Mouse (Mus musculus): ENCODE results near the gene Hmx2. TPM values are rescaled to one million over a fixed set of nuclear protein-coding genes. Genes with fewer than 3 reads are reported as not detected.

Gene Hmx2
- total and polyA plus RNA-seq, 2 experiments from 2014 or later, result 0.56 to 0.99 TPM

DNA sequence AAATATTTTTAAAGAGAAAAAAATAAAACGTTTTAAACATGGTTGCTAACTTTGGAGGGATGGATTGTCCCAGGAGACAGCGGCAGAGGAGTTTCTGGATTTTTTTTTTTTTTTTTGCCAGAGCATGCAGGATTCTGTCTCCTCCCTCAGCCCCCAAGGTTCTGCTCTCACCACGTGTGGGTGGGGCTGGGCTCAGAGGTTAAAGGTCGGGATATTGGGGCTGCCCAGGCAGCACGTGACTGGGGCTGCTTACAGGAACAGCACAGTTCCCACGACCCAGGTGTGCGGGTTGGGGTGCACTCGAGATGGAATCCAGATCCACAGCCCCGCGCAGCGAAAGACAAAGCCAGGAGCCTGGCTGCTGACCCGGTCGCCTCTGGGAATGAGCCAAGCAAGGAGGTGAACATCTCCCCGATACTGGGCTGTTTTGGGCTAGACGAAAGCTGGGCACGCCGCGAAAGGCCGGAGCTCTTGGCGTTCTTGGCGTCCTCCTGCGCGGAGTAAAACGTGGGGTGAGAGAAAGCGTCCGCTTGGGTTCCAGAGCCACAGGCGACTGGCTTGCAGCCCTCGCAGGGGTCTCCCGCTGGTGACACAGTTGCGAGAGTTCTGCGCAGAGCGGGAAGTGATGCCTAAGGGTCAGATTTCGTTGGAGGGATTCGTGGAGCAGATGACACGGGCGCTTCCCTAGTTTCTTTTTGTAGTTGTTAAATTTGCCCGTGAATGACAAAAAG, 8.1 kb downstream of the Hmx2 start:
- Histone ChIP-seq H3K4me2 (ENCODE audit: low read depth, low read length) (no peak overlapping the region), H3K4me1 (ENCODE audit: insufficient read depth, low read length) (peaks cover 4% of the 10 kb centered on the region; the same call in 1 of the 2 replicates)
- WGBS, result under 1% methylated on average over 37 of the region's 37 CpGs

DNA sequence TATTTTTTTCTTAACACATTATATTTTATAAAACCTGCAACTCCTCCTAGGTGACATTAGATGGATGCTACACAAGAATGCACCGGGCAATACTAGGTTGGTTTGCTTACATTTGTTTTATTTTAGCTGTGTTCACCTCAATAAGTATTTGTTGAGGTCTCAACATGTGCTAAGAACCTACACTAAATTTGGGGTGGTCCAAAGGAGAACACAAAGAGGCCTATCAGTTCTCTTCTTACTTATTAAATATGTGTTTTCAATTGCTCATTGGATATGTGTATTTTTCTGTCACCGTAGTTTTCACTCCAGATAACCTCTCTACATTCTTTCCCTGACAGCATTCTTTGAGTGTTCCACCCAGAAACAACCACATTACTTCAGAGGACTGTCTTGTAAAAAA, 9.2 kb downstream of the Hmx2 start:
- no peak for TF ChIP-seq CTCF (IDR thresholded peaks at IDR 0.05; ENCODE audit: low read depth)
- H3K4me1 ChIP-seq (ENCODE audit: insufficient read depth, low read length), result peaks cover 4% of the 10 kb centered on the region; the same call in 1 of the 2 replicates
- H3K9me3 ChIP-seq (ENCODE audit: low read length), result no peaks in the 10 kb centered on the region
- no peak for DNase-seq (ENCODE audit: low spot score)
- no peak overlapping the region for H3K4me2 ChIP-seq (ENCODE audit: low read depth, low read length)
- no peak overlapping the region for H3K27ac ChIP-seq
- H3K36me3 ChIP-seq (ENCODE audit: insufficient read depth, low read length), result peaks cover 6% of the 10 kb centered on the region
- H3K27me3 ChIP-seq (ENCODE audit: insufficient read depth, low read length), result peaks cover 49% of the 10 kb centered on the region
- ATAC-seq, result no peak
- 34% methylated on average over 2 of the region's 2 CpGs for WGBS
- H3K9ac ChIP-seq (replicated peaks; ENCODE audit: low read length), result no peak overlapping the region
- no peak overlapping the region for H3K4me3 ChIP-seq (ENCODE audit: low read length)

More for the DNA sequence above, 8.1 kb downstream of the Hmx2 start:
- TF ChIP-seq CTCF (IDR thresholded peaks at IDR 0.05; ENCODE audit: low read depth), result no peak
- Histone ChIP-seq H3K9ac (replicated peaks; ENCODE audit: low read length) (no peak overlapping the region), H3K9me3 (ENCODE audit: low read length) (no peaks in the 10 kb centered on the region), H3K27me3 (ENCODE audit: insufficient read depth, low read length) (peaks cover 59% of the 10 kb centered on the region), H3K36me3 (ENCODE audit: insufficient read depth, low read length) (no peaks in the 10 kb centered on the region), H3K27ac (no peak overlapping the region), H3K4me3 (ENCODE audit: low read length) (0 out of 2 replicates have a peak overlapping the region, but pooled peaks have one; percentile 13)
- ATAC-seq (no peak), DNase-seq (ENCODE audit: low spot score) (no peak)

- peak within 1 kb of the TSS; percentile 79 for H3K9ac ChIP-seq (replicated peaks; ENCODE audit: low read length)
- WGBS, result under 1% methylated on average over 46 of the region's 51 CpGs
- peak within 1 kb of the TSS; percentile 85 for H3K4me3 ChIP-seq (ENCODE audit: low read length)
- ATAC-seq (peak; percentile 95), DNase-seq (ENCODE audit: low spot score) (peak; percentile 98)
- TF ChIP-seq CTCF (IDR thresholded peaks at IDR 0.05; ENCODE audit: low read depth), result no peak
- peak within 1 kb of the TSS; percentile 93 for H3K27ac ChIP-seq
- peaks cover 26% of the 10 kb centered on the region for H3K27me3 ChIP-seq (ENCODE audit: insufficient read depth, low read length)
- H3K4me1 ChIP-seq (ENCODE audit: insufficient read depth, low read length), result peaks cover 4% of the 10 kb centered on the region; the same call in 1 of the 2 replicates
- H3K4me2 ChIP-seq (ENCODE audit: low read depth, low read length), result peak within 1 kb of the TSS; percentile 76
- no peaks in the 10 kb centered on the region for H3K9me3 ChIP-seq (ENCODE audit: low read length)
- H3K36me3 ChIP-seq (ENCODE audit: insufficient read depth, low read length), result peaks cover 15% of the 10 kb centered on the region
These were observed 11.6 kb downstream of the Hmx2 start, which contains the start of gene Bub3 for GRCm38 (mm10) chr7:131559986-131560696. Gene Bub3, plus strand, starts transcription at chr7:131560222.

DNA sequence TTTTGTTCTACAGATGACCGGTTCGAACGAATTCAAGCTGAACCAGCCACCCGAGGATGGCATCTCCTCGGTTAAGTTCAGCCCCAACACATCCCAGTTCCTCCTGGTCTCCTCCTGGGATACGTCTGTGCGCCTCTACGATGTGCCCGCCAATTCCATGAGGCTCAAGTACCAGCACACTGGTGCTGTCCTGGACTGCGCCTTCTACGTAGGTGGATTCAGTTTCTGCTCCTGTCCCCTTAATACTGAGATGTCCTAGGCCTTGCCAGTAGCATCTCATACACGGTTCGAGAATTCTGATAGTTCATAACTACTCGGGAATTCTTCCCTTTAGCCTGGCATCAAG, 12.1 kb downstream of the Hmx2 start:
- H3K27me3 ChIP-seq (ENCODE audit: insufficient read depth, low read length), result peaks cover 20% of the 10 kb centered on the region; the same call in 1 of the 2 replicates
- ATAC-seq, result peak; percentile 53
- TF ChIP-seq CTCF (IDR thresholded peaks at IDR 0.05; ENCODE audit: low read depth), result no peak

GRCm38 (mm10) chr7:131575246-131575645, 26.7 kb downstream of the Hmx2 start:
- 77% methylated on average over 6 of the region's 6 CpGs for WGBS
- DNase-seq (ENCODE audit: low spot score), result no peak
- H3K9me3 ChIP-seq (ENCODE audit: low read length), result no peaks in the 10 kb centered on the region
- H3K36me3 ChIP-seq (ENCODE audit: insufficient read depth, low read length), result peaks cover 13% of the 10 kb centered on the region
- no peak overlapping the region for H3K9ac ChIP-seq (replicated peaks; ENCODE audit: low read length)
- H3K4me2 ChIP-seq (ENCODE audit: low read depth, low read length), result no peak overlapping the region
- no peaks in the 10 kb centered on the region for H3K4me1 ChIP-seq (ENCODE audit: insufficient read depth, low read length)
- peak; percentile 45 for TF ChIP-seq CTCF (IDR thresholded peaks at IDR 0.05; ENCODE audit: low read depth)
- no peak for ATAC-seq
- no peak overlapping the region for H3K4me3 ChIP-seq (ENCODE audit: low read length)
- H3K27ac ChIP-seq, result no peak overlapping the region
- H3K27me3 ChIP-seq (ENCODE audit: insufficient read depth, low read length), result no peaks in the 10 kb centered on the region

More for the DNA sequence above, 12.1 kb downstream of the Hmx2 start:
- peaks cover 15% of the 10 kb centered on the region for H3K36me3 ChIP-seq (ENCODE audit: insufficient read depth, low read length)
- no peak for DNase-seq (ENCODE audit: low spot score)
- H3K9me3 ChIP-seq (ENCODE audit: low read length), result no peaks in the 10 kb centered on the region
- under 1% methylated on average over 14 of the region's 14 CpGs for WGBS
- H3K4me3 ChIP-seq (ENCODE audit: low read length), result peak overlapping the region; percentile 85
- H3K4me1 ChIP-seq (ENCODE audit: insufficient read depth, low read length), result peaks cover 4% of the 10 kb centered on the region; the same call in 1 of the 2 replicates
- H3K27ac ChIP-seq, result peak overlapping the region; percentile 93
- H3K4me2 ChIP-seq (ENCODE audit: low read depth, low read length), result peak overlapping the region; percentile 76
- peak overlapping the region; percentile 79 for H3K9ac ChIP-seq (replicated peaks; ENCODE audit: low read length)

- ATAC-seq, result no peak
- no peak overlapping the region for H3K4me3 ChIP-seq (ENCODE audit: low read length)
- no peaks in the 10 kb centered on the region for H3K27me3 ChIP-seq (ENCODE audit: insufficient read depth, low read length)
- no peak overlapping the region for H3K27ac ChIP-seq
- H3K9ac ChIP-seq (replicated peaks; ENCODE audit: low read length), result no peak overlapping the region
- no peak for DNase-seq (ENCODE audit: low spot score)
- WGBS, result 51% methylated on average over 9 of the region's 9 CpGs
- no peak for TF ChIP-seq CTCF (IDR thresholded peaks at IDR 0.05; ENCODE audit: low read depth)
- no peak overlapping the region for H3K4me2 ChIP-seq (ENCODE audit: low read depth, low read length)
- H3K4me1 ChIP-seq (ENCODE audit: insufficient read depth, low read length), result no peaks in the 10 kb centered on the region
- H3K36me3 ChIP-seq (ENCODE audit: insufficient read depth, low read length), result no peaks in the 10 kb centered on the region
- no peaks in the 10 kb centered on the region for H3K9me3 ChIP-seq (ENCODE audit: low read length)
These were observed 33.6 kb downstream of the Hmx2 start for GRCm38 (mm10) chr7:131582178-131582577.
